Mouse (Mus musculus): ENCODE measurements around the gene Dusp22.
A peak's percentile ranks its signal among the peaks of the same experiment; 100 is the strongest.

The Dusp22 gene

GRCm38 (mm10) chr13:30716611-30717010 lies 56.8 kb downstream of the Dusp22 start:
- peak; percentile 42 to 52 for DNase-seq

DNA sequence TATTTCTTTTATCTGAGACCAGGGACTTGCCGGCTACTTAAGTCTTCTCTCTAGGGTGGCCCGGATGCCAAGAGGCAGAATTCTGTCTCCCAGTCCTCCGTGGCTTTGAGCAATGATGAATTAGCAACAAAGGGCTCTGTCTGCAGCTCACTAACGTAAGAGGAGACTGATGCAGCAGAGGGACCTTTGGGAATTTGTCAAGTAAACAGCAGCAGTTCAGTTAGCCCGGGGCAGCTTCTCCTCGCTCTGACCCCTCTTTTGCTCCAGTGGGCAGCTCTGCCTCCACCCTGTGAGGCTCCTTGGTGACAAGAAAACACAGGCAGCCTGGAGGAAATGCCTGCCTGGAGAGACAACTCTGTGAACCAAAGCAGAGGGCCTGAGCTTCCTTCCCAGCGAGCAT lies 62.8 kb downstream of the Dusp22 start:
- DNase-seq, result no peak

- DNase-seq, result no peak
These were observed 63.5 kb downstream of the Dusp22 start for GRCm38 (mm10) chr13:30723258-30723657.

DNA sequence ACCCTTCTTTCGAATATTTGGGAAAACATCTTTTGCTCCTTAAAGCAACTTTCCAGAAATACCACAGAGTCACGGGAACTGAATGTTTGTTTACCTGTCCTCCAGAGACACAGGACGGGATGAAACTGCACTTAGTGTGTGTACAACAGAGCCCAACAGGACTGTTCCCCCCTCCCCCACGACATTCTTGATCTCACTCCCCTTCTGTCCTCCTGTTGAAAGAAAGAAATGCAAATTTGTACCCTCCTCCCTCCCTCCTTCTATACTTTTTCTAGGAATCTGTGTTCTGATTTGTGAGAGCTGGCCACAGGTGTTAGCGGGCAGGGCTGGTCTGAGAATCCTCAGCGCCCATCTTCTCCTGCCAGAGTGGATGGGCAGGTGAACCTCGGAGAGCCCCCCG lies 64.1 kb downstream of the Dusp22 start:
- no peak for DNase-seq

- DNase-seq, result peak; percentile 33 to 39
These were observed 65.0 kb downstream of the Dusp22 start for GRCm38 (mm10) chr13:30724691-30725271.

- no peak for DNase-seq
These were observed 67.1 kb downstream of the Dusp22 start for GRCm38 (mm10) chr13:30726879-30727278.

DNA sequence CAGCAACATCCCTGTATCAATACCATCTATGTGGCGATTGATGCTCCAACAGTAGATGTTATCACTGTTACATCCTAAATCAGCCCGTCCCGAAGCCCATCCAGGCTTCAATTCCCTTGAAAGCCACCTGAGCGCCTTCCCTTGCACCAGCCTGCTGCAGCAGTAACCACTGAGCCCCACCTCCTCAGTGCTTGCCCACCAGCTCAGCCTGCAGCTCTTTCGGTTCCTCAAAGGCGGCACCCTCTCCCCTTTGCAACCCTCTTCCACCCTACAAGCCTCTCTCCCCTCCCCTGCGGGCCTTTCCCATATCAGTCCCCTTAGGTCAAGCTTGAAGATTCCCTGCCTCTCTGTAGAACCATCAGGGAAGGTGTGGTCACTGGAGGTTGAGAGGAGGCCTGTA lies 68.4 kb downstream of the Dusp22 start:
- no peak for DNase-seq

GRCm38 (mm10) chr13:30729245-30729644 lies 69.4 kb downstream of the Dusp22 start:
- no peak for DNase-seq

- DNase-seq, result no peak
These were observed 70.5 kb downstream of the Dusp22 start for GRCm38 (mm10) chr13:30730104-30730793.

GRCm38 (mm10) chr13:30732709-30733445 lies 73.1 kb downstream of the Dusp22 start:
- DNase-seq, result no peak

DNA sequence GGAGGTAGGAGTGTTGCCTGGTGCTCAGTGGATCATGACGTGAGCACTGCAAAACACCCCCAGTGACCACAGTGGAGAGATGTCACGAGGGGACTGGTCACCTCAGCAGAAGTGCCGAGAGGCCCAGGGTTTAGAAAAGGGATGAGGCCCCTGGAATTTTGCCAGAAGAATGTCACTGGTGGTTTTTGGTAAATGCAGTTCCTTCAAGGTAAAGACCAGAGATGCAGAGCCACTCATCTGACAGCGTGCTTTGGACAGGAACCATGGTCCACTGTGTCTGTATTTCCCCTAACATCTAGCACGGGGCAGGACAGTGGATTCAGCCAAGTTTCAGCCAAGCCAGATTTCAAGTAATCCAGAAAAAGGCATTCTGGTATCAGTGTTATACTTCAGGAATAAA lies 76.9 kb downstream of the Dusp22 start:
- DNase-seq, result no peak

DNA sequence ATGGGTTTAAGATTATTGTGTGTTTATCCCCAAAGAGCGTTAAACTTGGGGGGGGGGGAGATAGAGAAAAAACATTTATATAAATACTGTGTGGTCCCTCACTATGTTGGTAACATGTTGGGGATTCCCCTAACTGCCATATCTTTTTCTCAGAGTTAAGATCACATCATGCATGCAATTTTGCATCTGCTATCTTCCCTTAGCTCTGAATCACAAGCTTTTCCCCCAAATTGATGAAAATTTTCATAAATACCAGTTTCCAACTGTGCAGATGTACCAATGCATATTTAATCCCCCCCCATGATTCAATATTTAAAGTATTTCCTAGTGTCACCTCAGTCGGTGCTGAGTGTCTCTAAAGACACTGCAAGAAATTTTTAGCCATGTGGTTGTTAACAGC lies 77.5 kb downstream of the Dusp22 start:
- no peak for DNase-seq

DNA sequence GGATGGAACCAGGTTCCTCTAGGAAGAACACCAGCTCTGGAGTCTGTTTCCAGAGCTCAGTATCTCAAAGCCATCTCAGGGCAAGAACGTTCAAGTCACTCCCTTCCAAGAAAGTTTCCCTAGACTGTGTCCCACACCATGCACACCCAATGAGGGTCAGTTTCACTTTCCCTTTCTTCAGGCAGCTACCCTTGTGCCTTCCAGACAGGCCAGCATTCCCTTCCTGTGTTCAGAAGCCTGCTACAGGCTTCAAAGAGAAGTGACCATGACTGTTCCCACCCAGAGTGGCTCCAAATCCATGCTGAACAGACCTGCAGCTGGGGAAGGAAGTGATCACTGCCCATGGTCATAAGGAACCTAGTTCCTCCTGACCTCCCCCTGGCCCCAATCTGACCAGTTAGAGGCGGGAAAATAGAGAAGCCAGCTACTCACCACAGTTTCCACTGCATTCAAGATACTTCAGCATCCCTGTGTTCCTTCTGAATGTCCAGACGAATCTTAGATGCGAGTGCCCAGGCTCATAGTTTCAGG lies 78.6 kb downstream of the Dusp22 start:
- no peak for DNase-seq

- no peak for DNase-seq
These were observed 81.4 kb downstream of the Dusp22 start for GRCm38 (mm10) chr13:30741172-30741571.

DNA sequence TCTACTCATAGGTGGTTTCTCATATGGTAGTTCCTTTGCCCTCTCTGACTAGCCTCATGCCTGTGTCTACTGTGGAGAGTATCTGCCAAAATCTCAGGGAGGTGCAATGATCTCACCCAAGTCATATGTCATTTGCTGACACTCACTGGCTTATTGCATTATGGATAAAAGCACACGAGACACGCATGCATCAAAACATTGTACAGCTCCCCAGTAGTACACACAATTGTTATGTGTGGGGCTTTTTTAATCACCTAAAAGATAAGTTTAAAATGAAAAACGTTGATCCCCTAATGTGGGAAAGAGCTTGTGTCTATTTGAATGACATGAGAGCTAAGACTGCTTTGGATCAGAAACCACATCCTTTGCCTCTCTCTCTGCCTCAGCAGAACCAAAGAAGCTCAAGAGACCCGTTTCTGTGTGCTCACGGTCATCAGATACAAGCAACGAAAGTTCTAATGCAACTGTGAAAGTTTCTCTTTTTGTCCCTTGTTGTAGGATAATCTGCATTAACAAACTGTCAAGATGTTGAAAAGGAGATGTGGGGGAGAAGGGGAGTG lies 82.7 kb downstream of the Dusp22 start:
- DNase-seq, result no peak

GRCm38 (mm10) chr13:30745121-30745520 lies 85.3 kb downstream of the Dusp22 start:
- DNase-seq, result no peak

DNA sequence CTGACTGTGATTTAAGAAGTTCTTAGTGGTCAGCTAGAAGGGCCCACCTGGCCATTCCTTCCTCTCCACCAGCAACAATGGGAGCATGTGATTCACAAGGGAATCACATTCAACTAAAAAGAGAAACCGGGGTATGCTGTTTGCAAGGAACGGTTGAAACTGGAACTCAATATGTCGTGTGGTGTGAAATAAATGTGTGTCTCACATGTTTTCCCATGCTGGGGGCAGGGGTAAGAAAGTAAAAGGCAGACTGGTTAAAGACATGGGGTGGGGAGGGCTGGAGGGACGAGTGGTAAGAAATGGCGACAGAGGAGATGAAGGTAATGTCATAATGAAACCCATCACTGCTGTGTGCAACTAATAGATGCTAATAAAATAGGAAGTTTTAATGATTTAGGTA lies 87.3 kb downstream of the Dusp22 start:
- DNase-seq, result no peak

DNA sequence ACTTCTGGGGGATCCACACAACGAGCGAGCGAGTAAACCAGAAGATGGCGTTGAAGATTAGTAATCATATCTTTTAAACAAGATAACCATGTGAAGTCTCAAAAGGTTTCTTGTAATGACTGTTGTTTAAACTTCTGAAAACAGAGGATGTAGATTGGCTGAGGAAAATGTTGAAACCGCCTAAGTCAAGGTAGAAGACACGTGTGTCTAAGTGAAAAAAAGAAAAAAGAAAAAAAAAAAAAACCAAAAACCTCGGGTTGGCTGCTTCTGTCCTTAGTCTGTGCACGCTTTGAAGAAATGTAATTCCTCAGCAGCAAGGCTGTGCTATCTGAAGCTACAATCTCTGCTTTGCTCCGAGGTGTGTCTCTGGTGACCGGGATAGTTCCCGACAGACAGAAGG lies 87.7 kb downstream of the Dusp22 start:
- no peak for DNase-seq

DNA sequence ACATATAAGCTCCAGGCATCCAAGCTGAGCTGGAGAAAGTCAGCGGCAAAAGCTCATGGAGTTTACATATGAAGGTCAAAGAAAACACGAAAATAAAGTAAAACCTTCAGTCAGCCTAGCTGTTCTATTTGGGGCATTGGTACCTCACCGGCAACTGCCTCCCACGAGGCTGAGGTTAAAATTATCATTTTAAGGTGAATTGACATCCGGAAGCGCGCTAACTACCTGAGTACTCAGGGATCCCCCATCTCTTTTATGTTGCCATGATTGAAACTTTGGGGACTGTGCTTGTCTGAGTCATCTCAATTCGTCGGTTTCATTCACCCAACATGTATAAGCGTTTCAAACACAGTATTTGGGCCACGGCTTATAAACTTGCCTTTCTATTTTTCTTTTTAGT lies 88.5 kb downstream of the Dusp22 start:
- no peak for DNase-seq

GRCm38 (mm10) chr13:30749021-30749556 lies 89.3 kb downstream of the Dusp22 start, which contains the start of gene Irf4:
Gene Irf4, plus strand, starts transcription at chr13:30749226.
- peak; percentile 7 to 12 for DNase-seq

DNA sequence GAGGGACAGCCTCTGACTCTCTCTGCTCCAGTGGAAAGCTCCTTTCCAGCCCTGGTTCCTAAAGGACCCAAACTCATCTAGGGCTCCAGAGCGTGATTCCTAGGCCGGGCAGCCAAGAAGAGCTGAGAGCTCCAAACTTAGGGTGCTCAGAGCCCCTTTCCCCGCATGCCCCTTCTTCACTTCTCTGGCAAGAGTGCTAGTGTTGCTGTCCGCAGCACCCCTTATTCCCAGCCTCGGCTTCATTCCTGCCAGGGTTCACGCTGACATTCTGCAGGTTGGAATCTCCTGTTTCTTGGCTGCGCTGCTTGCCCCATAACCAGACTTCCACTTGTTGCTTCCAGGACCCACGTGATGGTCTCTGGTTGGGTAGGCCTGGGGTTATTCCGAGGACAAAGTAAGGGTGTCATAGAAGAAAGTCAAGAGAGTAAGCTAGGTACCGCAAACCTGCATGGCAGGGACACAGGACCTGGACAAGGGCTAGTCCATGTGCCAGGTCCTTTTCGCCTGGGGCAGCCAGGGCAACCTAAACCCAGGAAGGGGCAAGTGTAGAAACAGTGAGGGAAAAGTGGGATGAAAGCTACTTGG lies 89.8 kb downstream of the Dusp22 start:
- no peak for DNase-seq

DNA sequence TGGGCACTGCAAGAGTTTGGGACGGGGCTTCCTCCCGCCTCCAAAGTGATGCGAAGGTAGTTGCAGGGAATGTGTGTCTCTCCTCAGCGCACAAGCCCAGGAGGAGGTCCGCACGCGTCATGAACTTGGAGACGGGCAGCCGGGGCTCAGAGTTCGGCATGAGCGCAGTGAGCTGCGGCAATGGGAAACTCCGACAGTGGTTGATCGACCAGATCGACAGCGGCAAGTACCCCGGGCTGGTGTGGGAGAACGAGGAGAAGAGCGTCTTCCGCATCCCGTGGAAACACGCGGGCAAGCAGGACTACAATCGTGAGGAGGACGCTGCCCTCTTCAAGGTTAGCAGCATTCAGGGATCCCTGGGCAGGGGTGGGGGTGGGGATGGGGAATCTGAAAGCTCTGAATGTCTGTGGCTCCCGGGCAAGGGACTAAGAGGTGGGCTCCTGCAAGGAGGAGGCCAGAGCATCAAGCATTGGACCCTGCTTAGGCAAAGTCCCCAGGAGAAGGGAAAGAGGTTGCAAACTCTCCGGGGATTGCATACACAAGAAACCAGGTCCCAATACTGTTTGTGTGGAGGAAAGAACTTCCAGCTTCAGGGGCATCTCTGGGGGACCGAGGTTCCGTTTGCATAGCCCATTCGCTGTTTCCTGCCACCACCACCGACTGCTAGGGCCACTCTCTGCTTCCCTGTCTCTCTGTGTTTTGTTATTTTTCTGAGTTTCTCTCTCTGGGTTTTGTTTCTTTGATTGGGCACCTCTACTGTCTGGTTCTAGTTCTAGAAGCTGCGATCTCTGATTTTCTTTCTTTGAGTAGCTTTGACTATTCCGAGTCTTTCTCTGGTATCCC lies 90.9 kb downstream of the Dusp22 start:
- DNase-seq, result peak; percentile 17 to 20
